Mouse (Mus musculus) intestine, postnatal 0 days (tissue): ENCODE data around the gene Mpp4. TPM values are rescaled to one million over a fixed set of nuclear protein-coding genes. Genes with fewer than 3 reads are reported as not detected.

ENCODE experiments used
- ATAC-seq: fragments of 200-750 bp; cut with Nextera tagmentation; 2 replicates; pipeline ENCODE4 v1.8.0; 2017; ENCODE audit warnings: mild to moderate bottlenecking, moderate TSS enrichment, moderate library complexity
- H3K27ac ChIP-seq: fragments of 300-500 bp; sonication (generic); 2 replicates; pipeline ENCODE4 v1.5.1; 2014; ENCODE audit warnings: mild to moderate bottlenecking, low read depth, low read length, moderate library complexity
- H3K27me3 ChIP-seq: fragments of 300-500 bp; sonication (generic); replicated peaks from 2 replicates; pipeline ENCODE4 v1.6.1; 2014; ENCODE audit warnings: low read length, mixed read lengths; ENCODE audit not compliant: control insufficient read depth, insufficient read depth
- H3K36me3 ChIP-seq: fragments of 300-500 bp; sonication (generic); 2 replicates; pipeline ENCODE4 v1.6.1; 2014; ENCODE audit warnings: mild to moderate bottlenecking, moderate library complexity; ENCODE audit not compliant: control insufficient read depth, insufficient read depth
- H3K4me1 ChIP-seq: fragments of 300-500 bp; sonication (generic); replicated peaks from 2 replicates; pipeline ENCODE4 v1.6.1; 2014; ENCODE audit warnings: antibody characterized with exemption, low read length, mixed read lengths; ENCODE audit not compliant: control insufficient read depth, insufficient read depth
- H3K4me2 ChIP-seq: fragments of 300-500 bp; sonication (generic); replicated peaks from 2 replicates; pipeline ENCODE4 v1.6.1; 2014; ENCODE audit warnings: low read depth, mild to moderate bottlenecking, moderate library complexity
- H3K4me3 ChIP-seq: fragments of 300-500 bp; sonication (generic); 2 replicates; pipeline ENCODE4 v1.5.1; 2014; ENCODE audit warnings: low read depth, low read length
- H3K9ac ChIP-seq: fragments of 300-500 bp; sonication (generic); 2 replicates; pipeline ENCODE4 v1.6.1; 2014; ENCODE audit warnings: mild to moderate bottlenecking, low read depth, low read length
- H3K9me3 ChIP-seq: fragments of 300-500 bp; sonication (generic); 2 replicates; pipeline ENCODE4 v1.6.1; 2016; ENCODE audit warnings: mixed run types; ENCODE audit not compliant: control insufficient read depth
- CTCF ChIP-seq: sonication (generic); IDR thresholded peaks from 2 replicates; pipeline ENCODE4 v1.5.1; 2016; ENCODE audit warnings: low read depth, mild to moderate bottlenecking, control low read depth, antibody characterized with exemption, moderate library complexity
- WGBS: fragments of 180-500 bp; shearing (Covaris S2); extraction: QIAGEN DNeasy Blood & Tissue Kit; methylation state at CpG from one replicate; pipeline ENCODE4 v1.1.7; 2014; 5-methylcytosine and 5-hydroxymethylcytosine counted together
- polyA plus RNA-seq: library from polyadenylated mRNA; unstranded; fragments of >200 nt; fragmentation: Nextera tagmentation; extraction: Ambion mirVana; gene quantifications from 2 replicates; pipeline ENCODE4 v1.2.1, GENCODE M21; 2015

Mpp4 gene
- polyA plus RNA-seq, 1 experiment from 2014 or later: 0.29 TPM

- no peak overlapping the region for H3K9ac ChIP-seq
- H3K4me1 ChIP-seq: no peaks in the 10 kb centered on the region
- ATAC-seq: peak; percentile 79
- no peak overlapping the region for H3K4me3 ChIP-seq
- no peak for TF ChIP-seq CTCF
- no peak overlapping the region; the same call in 1 of the 2 replicates for H3K4me2 ChIP-seq
- no peaks in the 10 kb centered on the region for H3K27me3 ChIP-seq
- H3K36me3 ChIP-seq: no peaks in the 10 kb centered on the region
- WGBS: 37% methylated on average over 5 of the region's 5 CpGs
- H3K9me3 ChIP-seq: no peaks in the 10 kb centered on the region
- no peak overlapping the region for H3K27ac ChIP-seq
Measured at GRCm38 (mm10) chr1:59125558-59125957, 37.6 kb downstream of the Mpp4 start.

- Histone ChIP-seq H3K36me3 (no peaks in the 10 kb centered on the region), H3K4me2 (peak within 1 kb of the TSS; percentile 83), H3K27me3 (no peaks in the 10 kb centered on the region), H3K9ac (peak within 1 kb of the TSS; percentile 71), H3K9me3 (no peaks in the 10 kb centered on the region), H3K4me1 (no peaks in the 10 kb centered on the region), H3K4me3 (peak within 1 kb of the TSS; percentile 82), H3K27ac (peak within 1 kb of the TSS; percentile 55)
- TF ChIP-seq CTCF: peak; percentile 29; the same call in 1 of the 2 replicates
- peak; percentile 95 for ATAC-seq
- WGBS: under 1% methylated on average over 74 of the region's 74 CpGs
Measured at GRCm38 (mm10) chr1:59119720-59120457, 43.3 kb downstream of the Mpp4 start, which contains the start of gene Tmem237. Gene Tmem237, minus strand, starts transcription at chr1:59120408.

DNA sequence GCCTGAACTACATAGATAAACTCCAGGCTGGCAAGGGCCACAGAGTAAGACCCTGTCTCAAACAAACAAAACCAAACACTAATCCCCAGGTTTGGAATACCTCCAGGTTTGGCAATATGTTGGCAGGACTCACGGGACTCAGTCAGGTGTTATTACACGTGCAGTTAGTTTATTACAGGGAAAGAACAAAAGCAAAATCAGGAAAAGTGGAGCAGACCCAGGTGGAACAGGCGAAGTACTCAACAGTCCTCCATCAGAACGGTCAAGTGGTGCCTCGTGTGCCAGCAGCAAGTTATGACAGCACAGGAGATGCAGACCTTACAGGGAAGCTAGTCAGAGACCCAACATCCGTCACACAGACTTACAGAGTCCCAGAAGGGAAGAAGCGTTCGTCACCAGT is 52.7 kb downstream of the Mpp4 start:
- no peak for TF ChIP-seq CTCF
- H3K9ac ChIP-seq: no peak overlapping the region
- H3K4me3 ChIP-seq: no peak overlapping the region
- no peaks in the 10 kb centered on the region for H3K27me3 ChIP-seq
- 64% methylated on average over 8 of the region's 8 CpGs for WGBS
- H3K9me3 ChIP-seq: no peaks in the 10 kb centered on the region
- no peak for ATAC-seq
- H3K36me3 ChIP-seq: peaks cover 18% of the 10 kb centered on the region
- H3K4me2 ChIP-seq: no peak overlapping the region
- H3K4me1 ChIP-seq: no peaks in the 10 kb centered on the region
- no peak overlapping the region for H3K27ac ChIP-seq

DNA sequence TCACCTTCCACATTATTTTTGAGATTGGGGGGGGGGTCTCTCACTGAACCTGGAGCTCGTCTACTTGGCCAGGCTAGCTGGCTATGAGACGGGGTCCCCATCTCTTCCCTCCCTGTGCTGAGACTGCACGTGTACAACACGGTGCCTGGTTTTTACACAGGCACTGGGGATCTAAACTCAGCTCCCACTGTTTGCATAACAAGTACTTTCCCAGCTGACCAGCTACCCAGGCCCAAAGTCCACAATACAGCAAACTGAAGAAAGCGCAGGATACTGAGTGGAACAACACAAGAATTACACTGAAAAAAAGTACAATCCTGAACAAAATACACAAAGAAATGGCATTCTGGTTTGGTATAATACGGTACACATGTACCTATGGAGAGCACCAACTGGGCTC is 61.1 kb downstream of the Mpp4 start:
- Histone ChIP-seq H3K27me3 (no peaks in the 10 kb centered on the region), H3K9me3 (no peaks in the 10 kb centered on the region), H3K36me3 (peaks cover 4% of the 10 kb centered on the region; the same call in 1 of the 2 replicates), H3K27ac (no peak overlapping the region), H3K4me3 (no peak overlapping the region), H3K9ac (no peak overlapping the region), H3K4me1 (no peaks in the 10 kb centered on the region), H3K4me2 (no peak overlapping the region)
- no peak for ATAC-seq
- WGBS: 84% methylated on average over 6 of the region's 6 CpGs
- TF ChIP-seq CTCF: no peak

- no peak overlapping the region for H3K4me3 ChIP-seq
- no peak overlapping the region for H3K9ac ChIP-seq
- no peak overlapping the region for H3K4me2 ChIP-seq
- ATAC-seq: no peak
- H3K27ac ChIP-seq: no peak overlapping the region
- H3K4me1 ChIP-seq: no peaks in the 10 kb centered on the region
- 91% methylated on average over 5 of the region's 5 CpGs for WGBS
- no peaks in the 10 kb centered on the region for H3K27me3 ChIP-seq
- H3K9me3 ChIP-seq: no peaks in the 10 kb centered on the region
- H3K36me3 ChIP-seq: peaks cover 4% of the 10 kb centered on the region; the same call in 1 of the 2 replicates
- no peak for TF ChIP-seq CTCF
Measured at GRCm38 (mm10) chr1:59101020-59101419, 62.2 kb downstream of the Mpp4 start.

DNA sequence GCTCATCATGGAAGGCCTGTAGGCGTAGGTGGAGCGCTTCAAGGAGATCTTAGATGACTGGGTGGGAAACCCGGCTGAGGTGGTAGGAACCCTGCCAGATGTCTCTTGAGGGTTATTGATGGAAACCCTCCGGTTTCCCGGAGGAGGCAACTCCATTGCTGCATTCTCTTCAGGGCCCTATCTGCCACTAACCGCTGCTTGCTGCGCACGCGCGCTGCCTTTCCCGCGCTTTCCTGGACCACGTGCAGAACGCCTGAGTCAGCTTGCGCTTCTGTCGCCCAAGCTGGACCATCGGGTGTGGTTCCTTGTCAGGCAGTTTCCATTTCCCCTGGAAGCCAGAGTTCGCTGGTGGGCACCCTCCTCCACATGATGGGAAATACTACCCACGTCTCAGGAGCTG is 68.5 kb downstream of the Mpp4 start, which contains the start of gene C2cd6:
C2cd6 (minus strand) TSS at position 196 of the 400 bp plus-strand sequence.
- no peak within 1 kb of the TSS for H3K27ac ChIP-seq
- H3K4me1 ChIP-seq: no peaks in the 10 kb centered on the region
- no peaks in the 10 kb centered on the region for H3K36me3 ChIP-seq
- H3K9me3 ChIP-seq: no peaks in the 10 kb centered on the region
- no peak for ATAC-seq
- H3K4me3 ChIP-seq: no peak within 1 kb of the TSS
- TF ChIP-seq CTCF: no peak
- WGBS: 87% methylated on average over 19 of the region's 19 CpGs
- H3K9ac ChIP-seq: no peak within 1 kb of the TSS
- H3K4me2 ChIP-seq: no peak within 1 kb of the TSS
- no peaks in the 10 kb centered on the region for H3K27me3 ChIP-seq

Other genes with a start within 250 kb of the Mpp4 start
- gene Trak2, start 190.0 kb downstream of the Mpp4 start, polyA plus RNA-seq: 5.4 and 5.8 TPM in 2 replicates
- gene Stradb, start 189.9 kb downstream of the Mpp4 start, polyA plus RNA-seq: 13.1 and 13.9 TPM in 2 replicates
- not detected in 2 replicates for gene C2cd6, start 68.5 kb downstream of the Mpp4 start, polyA plus RNA-seq
- gene Tmem237, start 43.0 kb downstream of the Mpp4 start, polyA plus RNA-seq: 10.7 and 12.5 TPM in 2 replicates
- 2.6 and 3.2 TPM in 2 replicates for gene Als2, start 73.8 kb upstream of the Mpp4 start, polyA plus RNA-seq
- gene Cdk15, start 93.5 kb upstream of the Mpp4 start, polyA plus RNA-seq: not detected in 2 replicates